Mouse (Mus musculus): Measurements from ENCODE around the gene Hoxa2. TPM values are rescaled to one million over a fixed set of nuclear protein-coding genes. Genes with fewer than 3 reads are reported as not detected.

The Hoxa2 gene
- total RNA-seq, 2 experiments from 2014 or later, result 0.87 to 1.4 TPM

GRCm38 (mm10) chr6:52164051-52164625, 493 bp downstream of the Hoxa2 start:
- DNase-seq, result no peak

GRCm38 (mm10) chr6:52163366-52164031, 1.1 kb downstream of the Hoxa2 start:
- no peak for DNase-seq

- no peak for DNase-seq
Observed at GRCm38 (mm10) chr6:52162611-52163365, 1.8 kb downstream of the Hoxa2 start.

- DNase-seq, result no peak
Observed at GRCm38 (mm10) chr6:52162093-52162380, 2.6 kb downstream of the Hoxa2 start.

GRCm38 (mm10) chr6:52161336-52162092, 3.1 kb downstream of the Hoxa2 start:
- no peak for DNase-seq

- DNase-seq, result no peak
Observed at GRCm38 (mm10) chr6:52160511-52161335, 3.9 kb downstream of the Hoxa2 start.

GRCm38 (mm10) chr6:52159979-52160378, 4.7 kb downstream of the Hoxa2 start:
- DNase-seq, result no peak

GRCm38 (mm10) chr6:52159164-52159761, 5.4 kb downstream of the Hoxa2 start:
- DNase-seq, result no peak

GRCm38 (mm10) chr6:52158276-52159051, 6.2 kb downstream of the Hoxa2 start, which contains the start of gene Hoxa1:
Gene Hoxa1 (minus strand): TSS chr6:52158317.
- peak; percentile 67 for DNase-seq

GRCm38 (mm10) chr6:52157466-52158275, 7.0 kb downstream of the Hoxa2 start:
- DNase-seq, result no peak

- no peak for DNase-seq
Observed at GRCm38 (mm10) chr6:52156551-52157200, 8.0 kb downstream of the Hoxa2 start.

- DNase-seq, result no peak
Observed at GRCm38 (mm10) chr6:52155471-52155870, 9.2 kb downstream of the Hoxa2 start.

GRCm38 (mm10) chr6:52154044-52154443, 10.6 kb downstream of the Hoxa2 start:
- no peak for DNase-seq

- DNase-seq, result no peak
Observed at GRCm38 (mm10) chr6:52153270-52153669, 11.4 kb downstream of the Hoxa2 start.

- DNase-seq, result no peak
Observed at GRCm38 (mm10) chr6:52152226-52153193, 12.1 kb downstream of the Hoxa2 start.

GRCm38 (mm10) chr6:52151571-52151970, 13.1 kb downstream of the Hoxa2 start:
- no peak for DNase-seq

- no peak for DNase-seq
Observed at GRCm38 (mm10) chr6:52150401-52150966, 14.1 kb downstream of the Hoxa2 start.

- no peak for DNase-seq
Observed at GRCm38 (mm10) chr6:52139115-52139514, 25.5 kb downstream of the Hoxa2 start.

Data from gastrocnemius, postnatal 10 days (tissue).